Comparison of ENCODE assay signal across 8 mouse cellular contexts in genomic region chr6:116207729-116208534, GRCm38 (mm10). TPM values are rescaled to one million over a fixed set of nuclear protein-coding genes. Genes with fewer than 3 reads are reported as not detected.
DNase-seq lines count a peak whose midpoint lies in the region; ATAC-seq lines count a peak whose summit lies in the region.

Washc2 (plus strand) TSS chr6:116208038.

- peak within 1 kb of the TSS; percentile 70 for H3K4me3 ChIP-seq in brown adipose tissue, adult 24 weeks (ENCODE audit: insufficient read depth, low read depth, low read length)
- H3K4me3 ChIP-seq in heart, embryonic 13.5 days, result peak within 1 kb of the TSS; percentile 84
- peak within 1 kb of the TSS; percentile 79 for H3K4me3 ChIP-seq in liver, embryonic 12.5 days
- H3K4me3 ChIP-seq in stomach, embryonic 15.5 days (replicated peaks), result peak within 1 kb of the TSS; percentile 89

- no peaks in the 10 kb centered on the region for H3K27me3 ChIP-seq in heart, embryonic 13.5 days (replicated peaks)
- H3K27me3 ChIP-seq in liver, embryonic 12.5 days (replicated peaks), result no peaks in the 10 kb centered on the region
- H3K27me3 ChIP-seq in stomach, embryonic 15.5 days (replicated peaks), result no peaks in the 10 kb centered on the region

- H3K4me1 ChIP-seq in brown adipose tissue, adult 24 weeks (ENCODE audit: control insufficient read depth, insufficient read depth, insufficient read length, low read length), result peaks cover 2% of the 10 kb centered on the region; the same call in 1 of the 2 replicates
- peaks cover 23% of the 10 kb centered on the region for H3K4me1 ChIP-seq in heart, embryonic 13.5 days
- peaks cover 26% of the 10 kb centered on the region for H3K4me1 ChIP-seq in liver, embryonic 12.5 days
- H3K4me1 ChIP-seq in stomach, embryonic 15.5 days, result peaks cover 12% of the 10 kb centered on the region

- H3K36me3 ChIP-seq in heart, embryonic 13.5 days, result peaks cover 28% of the 10 kb centered on the region
- H3K36me3 ChIP-seq in liver, embryonic 12.5 days, result peaks cover 21% of the 10 kb centered on the region; the same call in 1 of the 2 replicates
- 0 out of 2 replicates have a peak, but pooled peaks cover 8% of the 10 kb centered on the region for H3K36me3 ChIP-seq in stomach, embryonic 15.5 days

- H3K9ac ChIP-seq in heart, embryonic 13.5 days, result peak within 1 kb of the TSS; percentile 90
- H3K9ac ChIP-seq in liver, embryonic 12.5 days, result peak within 1 kb of the TSS; percentile 85
- peak within 1 kb of the TSS; percentile 69 for H3K9ac ChIP-seq in stomach, embryonic 15.5 days

- no peaks in the 10 kb centered on the region for H3K9me3 ChIP-seq in heart, embryonic 13.5 days
- no peaks in the 10 kb centered on the region for H3K9me3 ChIP-seq in liver, embryonic 12.5 days (replicated peaks)
- no peaks in the 10 kb centered on the region for H3K9me3 ChIP-seq in stomach, embryonic 15.5 days

- ATAC-seq in heart, embryonic 13.5 days (ENCODE audit: extremely low read depth, insufficient number of reproducible peaks, low FRiP score, low TSS enrichment), result peak; percentile 98
- peak; percentile 98 for ATAC-seq in liver, embryonic 12.5 days
- ATAC-seq in stomach, embryonic 15.5 days (ENCODE audit: insufficient read depth, low FRiP score, low read depth), result peak; percentile 97

- H3K4me2 ChIP-seq in heart, embryonic 13.5 days, result peak within 1 kb of the TSS; percentile 78
- peak within 1 kb of the TSS; percentile 96 for H3K4me2 ChIP-seq in liver, embryonic 12.5 days
- peak within 1 kb of the TSS; percentile 92 for H3K4me2 ChIP-seq in stomach, embryonic 15.5 days

- under 1% methylated on average over 51 of the region's 51 CpGs for whole genome bisulfite sequencing in heart, embryonic 13.5 days
- WGBS in liver, embryonic 12.5 days (ENCODE audit: insufficient replicate concordance), result under 1% methylated on average over 51 of the region's 51 CpGs
- under 1% methylated on average over 51 of the region's 51 CpGs for WGBS in stomach, embryonic 15.5 days

- peak within 1 kb of the TSS; percentile 58 for H3K27ac ChIP-seq in brown adipose tissue, adult 24 weeks (replicated peaks; ENCODE audit: low read depth, low read length)
- H3K27ac ChIP-seq in heart, embryonic 13.5 days (replicated peaks), result peak within 1 kb of the TSS; percentile 90
- peak within 1 kb of the TSS; percentile 83 for H3K27ac ChIP-seq in liver, embryonic 12.5 days
- peak within 1 kb of the TSS; percentile 65 for H3K27ac ChIP-seq in stomach, embryonic 15.5 days

- peak; percentile 95 for DNase-seq in CD4-positive, CD25-positive, alpha-beta regulatory T cell, adult 2 months (ENCODE audit: low read depth, low spot score)
- peak; percentile 62 for DNase-seq in fat pad, adult 2 months (ENCODE audit: extremely low read depth, low read depth, low spot score)
- peak; percentile 97 for DNase-seq in kidney, postnatal 10 days
- DNase-seq in natural killer cell, adult 2 months (ENCODE audit: low spot score in 2 of 2), result peak; percentile 94

RNA-seq across cellular contexts. Expression of gene Washc2, which starts in this region (rescaled TPM):
- polyA plus RNA-seq in brown adipose tissue, adult 24 weeks (2012; ENCODE audit: insufficient read depth, insufficient read length, missing spikeins), result 20.7 and 25.1 TPM in 2 replicates
- 31.4 and 34.9 TPM in 2 replicates for polyA plus RNA-seq in heart, embryonic 13.5 days (2015; fragmentation: Nextera tagmentation; extraction: Ambion mirVana)
- polyA plus RNA-seq in liver, embryonic 12.5 days (2016; fragmentation: Nextera tagmentation; extraction: Ambion mirVana), result 18.7 and 18.9 TPM in 2 replicates
- 36.7 and 39.8 TPM in 2 replicates for polyA plus RNA-seq in stomach, embryonic 15.5 days (2015; fragmentation: Nextera tagmentation; extraction: Ambion mirVana)

Comparison
In these comparisons a context has a peak if more than half of its experiments do, and no peak if none do; other contexts are left out.
1. Peak in every context shown above with its lines: DNase-seq, ATAC-seq, H3K4me3 ChIP-seq and H3K27ac ChIP-seq.